Mouse (Mus musculus) kidney, embryonic 16.5 days (tissue): ENCODE measurements around the gene Ppp4r2. TPM values are rescaled to one million over a fixed set of nuclear protein-coding genes. Genes with fewer than 3 reads are reported as not detected.

Experiments used
- ATAC-seq: fragments of 200-750 bp; cut with Nextera tagmentation; 2 replicates; pipeline ENCODE4 v1.8.0; 2017; ENCODE audit warnings: moderate TSS enrichment; ENCODE audit not compliant: low FRiP score, low TSS enrichment
- H3K27ac ChIP-seq: fragments of 300-500 bp; sonication (generic); 2 replicates; pipeline ENCODE4 v1.5.1; 2014; ENCODE audit warnings: low read length
- H3K27me3 ChIP-seq: fragments of 300-500 bp; sonication (generic); 2 replicates; pipeline ENCODE4 v1.6.1; 2014; ENCODE audit warnings: low read length, control low read depth, mixed read lengths; ENCODE audit not compliant: insufficient read depth
- H3K36me3 ChIP-seq: fragments of 300-500 bp; sonication (generic); 2 replicates; pipeline ENCODE4 v1.6.1; 2014; ENCODE audit warnings: low read length, control low read depth, mixed read lengths; ENCODE audit not compliant: insufficient read depth
- H3K4me1 ChIP-seq: fragments of 300-500 bp; sonication (generic); 2 replicates; pipeline ENCODE4 v1.6.1; 2014; ENCODE audit warnings: low read length, control low read depth, mixed read lengths; ENCODE audit not compliant: insufficient read depth
- H3K4me2 ChIP-seq: fragments of 300-500 bp; sonication (generic); replicated peaks from 2 replicates; pipeline ENCODE4 v1.6.1; 2014; ENCODE audit warnings: low read depth, low read length
- H3K4me3 ChIP-seq: fragments of 300-500 bp; sonication (generic); 2 replicates; pipeline ENCODE4 v1.5.1; 2014; ENCODE audit warnings: mild to moderate bottlenecking, low read length
- H3K9ac ChIP-seq: fragments of 300-500 bp; sonication (generic); replicated peaks from 2 replicates; pipeline ENCODE4 v1.6.1; 2014; ENCODE audit warnings: low read length
- H3K9me3 ChIP-seq: fragments of 300-500 bp; sonication (generic); 2 replicates; pipeline ENCODE4 v1.6.1; 2016; ENCODE audit warnings: low read length, control low read depth
- WGBS: fragments of 180-500 bp; shearing (Covaris S2); extraction: QIAGEN DNeasy Blood & Tissue Kit; methylation state at CpG from one replicate; pipeline ENCODE4 v1.1.7; 2014; 5-methylcytosine and 5-hydroxymethylcytosine counted together
- polyA plus RNA-seq: library from polyadenylated mRNA; unstranded; fragments of >200 nt; fragmentation: Nextera tagmentation; extraction: Ambion mirVana; gene quantifications from 2 replicates; pipeline ENCODE4 v1.2.1, GENCODE M21; 2015

Gene Ppp4r2
- polyA plus RNA-seq, 1 experiment from 2014 or later: 17.7 TPM

DNA sequence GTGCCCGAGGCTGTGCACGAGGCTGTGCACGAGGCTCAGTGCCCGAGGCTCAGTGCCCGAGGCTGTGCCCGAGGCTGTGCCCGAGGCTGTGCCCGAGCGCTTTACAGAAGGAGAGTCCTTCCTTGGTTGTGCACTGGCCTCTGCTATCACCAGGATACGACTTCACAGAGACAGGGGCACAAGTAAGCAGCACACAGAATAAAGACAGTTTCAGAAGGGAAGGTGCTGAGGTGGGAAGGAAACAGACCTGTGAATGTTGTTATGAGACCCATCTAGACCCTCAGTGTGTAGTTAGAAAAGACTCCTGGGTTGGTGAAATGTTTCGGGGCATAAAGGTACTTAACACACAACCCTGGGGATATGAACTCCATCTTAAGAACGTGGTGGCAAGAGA is 43.2 kb downstream of the Ppp4r2 start:
- no peak overlapping the region for H3K4me2 ChIP-seq
- 87% methylated on average over 12 of the region's 12 CpGs for WGBS
- no peak for ATAC-seq

DNA sequence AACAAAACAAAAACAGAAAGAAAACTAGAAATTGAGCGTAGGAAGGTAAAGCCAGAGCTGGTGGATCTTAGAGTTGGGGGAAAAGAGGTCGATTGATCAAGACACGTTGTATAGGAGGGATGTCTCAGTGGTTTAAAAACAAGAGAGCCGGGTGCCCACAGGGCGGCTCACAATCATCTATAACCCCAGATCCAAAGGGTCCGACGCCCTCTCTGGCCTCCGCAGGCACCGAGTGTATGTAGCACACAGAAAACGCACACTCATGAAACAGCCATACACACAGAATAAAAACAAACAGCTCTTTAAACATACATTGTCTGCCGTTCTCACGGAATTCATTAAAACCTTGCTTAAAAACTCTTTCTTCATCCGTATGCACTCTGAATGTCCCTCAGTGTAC is 45.1 kb downstream of the Ppp4r2 start:
- Histone ChIP-seq H3K27me3 (no peaks in the 10 kb centered on the region), H3K36me3 (no peaks in the 10 kb centered on the region), H3K9ac (no peak overlapping the region), H3K4me3 (no peak overlapping the region), H3K9me3 (peaks cover 6% of the 10 kb centered on the region), H3K27ac (no peak overlapping the region), H3K4me1 (peaks cover 9% of the 10 kb centered on the region; the same call in 1 of the 2 replicates), H3K4me2 (no peak overlapping the region)
- 83% methylated on average over 13 of the region's 13 CpGs for WGBS
- no peak for ATAC-seq

More for the DNA sequence above, 43.2 kb downstream of the Ppp4r2 start:
- Histone ChIP-seq H3K4me1 (0 out of 2 replicates have a peak, but pooled peaks cover 3% of the 10 kb centered on the region), H3K27me3 (no peaks in the 10 kb centered on the region), H3K4me3 (no peak overlapping the region), H3K9ac (no peak overlapping the region), H3K27ac (no peak overlapping the region), H3K9me3 (peaks cover 6% of the 10 kb centered on the region), H3K36me3 (no peaks in the 10 kb centered on the region)

DNA sequence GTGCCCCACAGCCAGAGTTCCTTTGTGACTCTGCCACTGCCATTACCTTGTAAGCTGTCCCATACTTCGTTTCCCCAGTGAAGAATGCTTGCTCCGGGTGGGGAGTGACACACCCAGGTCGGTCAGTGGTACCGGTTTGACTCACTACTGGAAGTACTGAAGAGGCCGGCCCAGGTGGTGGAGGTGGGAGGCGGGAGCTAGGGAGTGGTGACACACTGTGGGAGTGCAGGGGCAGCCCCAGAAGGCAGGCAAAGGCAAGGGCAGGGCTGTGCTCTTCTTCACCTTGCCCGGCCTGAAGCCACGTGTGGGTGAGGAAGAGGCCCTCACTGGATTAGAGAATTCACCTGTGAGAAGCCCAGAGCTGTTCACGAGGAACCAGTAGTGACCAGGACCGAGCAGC is 46.2 kb downstream of the Ppp4r2 start:
- Histone ChIP-seq H3K4me1 (peaks cover 9% of the 10 kb centered on the region; the same call in 1 of the 2 replicates), H3K9me3 (peaks cover 6% of the 10 kb centered on the region), H3K27ac (no peak overlapping the region), H3K4me2 (no peak overlapping the region), H3K36me3 (no peaks in the 10 kb centered on the region), H3K27me3 (no peaks in the 10 kb centered on the region), H3K4me3 (no peak overlapping the region), H3K9ac (no peak overlapping the region)
- 41% methylated on average over 10 of the region's 10 CpGs for WGBS
- ATAC-seq: no peak

DNA sequence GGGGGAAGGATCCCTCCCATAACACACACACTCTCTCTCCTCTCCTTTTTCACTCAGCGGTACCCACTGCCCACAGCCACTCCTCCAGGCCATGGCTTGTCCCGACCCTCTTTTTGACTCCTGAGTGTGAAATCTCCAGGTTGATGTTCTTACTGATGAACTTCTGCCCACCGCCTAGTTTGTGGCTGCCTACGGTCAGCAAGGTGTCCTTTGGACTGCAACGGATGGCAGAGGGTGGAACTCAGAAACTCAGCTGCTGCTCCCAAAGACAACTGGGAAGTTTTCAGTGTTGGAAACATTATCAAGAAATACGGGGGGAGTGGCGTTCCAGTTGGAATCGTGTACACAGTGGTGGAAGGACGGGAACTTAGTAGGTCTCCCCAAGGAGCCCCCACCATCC is 48.2 kb downstream of the Ppp4r2 start:
- Histone ChIP-seq H3K27me3 (no peaks in the 10 kb centered on the region), H3K4me2 (no peak overlapping the region), H3K4me1 (peaks cover 9% of the 10 kb centered on the region; the same call in 1 of the 2 replicates), H3K27ac (no peak overlapping the region), H3K4me3 (no peak overlapping the region), H3K9me3 (peaks cover 6% of the 10 kb centered on the region), H3K36me3 (no peaks in the 10 kb centered on the region), H3K9ac (no peak overlapping the region)
- ATAC-seq: no peak
- 65% methylated on average over 9 of the region's 9 CpGs for WGBS

DNA sequence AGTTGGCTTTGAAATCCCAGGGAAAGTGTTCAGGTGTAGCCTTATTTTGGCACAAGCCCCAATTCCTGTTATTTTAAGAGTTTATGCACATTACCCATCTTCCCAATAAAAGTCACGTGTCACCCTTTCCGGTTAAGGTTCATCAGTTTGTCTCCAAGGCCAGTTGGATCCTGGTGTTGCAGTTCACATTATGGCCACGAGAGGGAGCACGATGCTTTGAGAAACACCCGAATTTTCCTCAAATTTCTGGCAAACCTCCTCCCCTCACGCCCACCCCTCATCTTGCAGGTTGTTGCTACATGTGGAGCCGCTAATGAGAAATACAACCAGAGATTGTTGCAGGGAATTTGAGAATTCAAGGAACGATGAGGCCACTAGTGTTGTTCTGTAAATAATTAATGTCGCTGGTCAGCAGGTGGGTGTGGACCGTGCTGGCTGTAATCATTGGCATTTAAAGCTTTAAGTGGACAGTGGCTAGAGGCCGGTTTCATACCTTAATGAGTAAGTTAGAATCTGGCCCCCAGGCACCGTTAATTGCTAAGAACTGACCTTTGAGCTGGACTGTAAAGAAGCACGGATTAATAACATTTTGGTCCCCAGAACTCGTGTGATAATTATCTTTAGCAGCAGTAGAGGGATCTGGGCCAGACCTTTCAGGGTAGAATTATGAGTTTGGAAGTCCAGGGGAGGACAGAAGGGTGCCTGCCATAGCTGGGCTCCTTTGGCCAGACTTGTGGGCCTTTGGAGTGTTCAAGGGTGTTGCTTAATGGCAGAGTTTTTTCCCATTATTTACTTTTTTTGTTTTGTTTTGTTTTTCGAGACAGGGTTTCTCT is 49.2 kb downstream of the Ppp4r2 start:
- Histone ChIP-seq H3K27me3 (no peaks in the 10 kb centered on the region), H3K4me2 (peak overlapping the region; percentile 37), H3K4me3 (0 out of 2 replicates have a peak overlapping the region, but pooled peaks have one; percentile 4), H3K36me3 (no peaks in the 10 kb centered on the region), H3K9me3 (peaks cover 3% of the 10 kb centered on the region), H3K9ac (no peak overlapping the region), H3K27ac (peak overlapping the region; percentile 37; the same call in 1 of the 2 replicates), H3K4me1 (peaks cover 9% of the 10 kb centered on the region; the same call in 1 of the 2 replicates)
- 12% methylated on average over 15 of the region's 15 CpGs for WGBS
- ATAC-seq: peak; percentile 89

DNA sequence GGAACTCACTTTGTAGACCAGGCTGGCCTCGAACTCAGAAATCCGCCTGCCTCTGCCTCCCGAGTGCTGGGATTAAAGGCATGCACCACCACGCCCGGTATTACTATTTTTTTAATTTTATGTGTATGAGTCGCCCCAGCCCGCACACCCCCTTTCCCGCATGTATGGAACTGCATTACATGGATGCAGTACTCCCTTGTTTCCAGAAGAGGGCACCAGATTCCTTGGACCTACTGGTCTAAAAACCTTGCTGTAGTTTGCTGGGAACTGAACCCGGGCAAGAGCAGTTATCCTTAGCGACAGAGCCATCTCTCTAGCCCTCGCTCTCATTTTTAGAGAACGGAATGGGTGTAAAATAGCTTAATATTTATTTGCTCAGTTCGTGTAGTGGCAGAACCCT is 49.8 kb downstream of the Ppp4r2 start:
- H3K36me3 ChIP-seq: no peaks in the 10 kb centered on the region
- no peak for ATAC-seq
- H3K4me3 ChIP-seq: no peak overlapping the region
- H3K9ac ChIP-seq: no peak overlapping the region
- WGBS: 66% methylated on average over 13 of the region's 13 CpGs
- peaks cover 9% of the 10 kb centered on the region; the same call in 1 of the 2 replicates for H3K4me1 ChIP-seq
- H3K27me3 ChIP-seq: no peaks in the 10 kb centered on the region
- no peaks in the 10 kb centered on the region for H3K9me3 ChIP-seq
- no peak overlapping the region for H3K4me2 ChIP-seq
- no peak overlapping the region for H3K27ac ChIP-seq

DNA sequence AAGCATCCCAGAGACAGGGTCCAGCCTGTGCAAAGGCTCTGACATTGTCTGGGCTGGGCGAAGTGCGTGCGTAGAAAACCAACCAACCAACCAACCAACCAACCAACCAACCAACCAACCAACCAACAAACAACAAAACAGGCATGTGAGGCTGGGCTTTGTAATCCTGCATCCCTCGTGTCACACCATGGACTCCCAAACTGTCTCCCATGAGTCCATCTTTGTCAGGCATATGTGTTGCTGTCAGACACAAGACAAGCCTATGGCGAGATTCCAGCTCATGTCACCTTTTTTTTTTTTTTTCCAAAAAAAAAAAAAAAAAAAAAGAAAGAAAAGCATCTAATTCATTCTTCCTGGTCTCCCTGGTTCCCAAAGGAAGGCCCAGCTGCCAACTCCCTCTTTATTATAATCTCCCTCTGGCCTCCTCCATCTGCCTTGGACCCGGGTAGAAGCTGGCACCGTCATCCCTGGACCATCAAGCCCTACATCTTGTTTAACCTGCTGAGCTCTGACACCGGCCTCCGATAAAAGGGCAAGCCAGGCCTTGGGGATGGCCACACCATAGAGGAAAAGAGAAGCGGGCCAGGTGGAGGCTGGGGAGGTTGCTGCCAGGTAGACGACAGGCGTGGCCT is 51.3 kb downstream of the Ppp4r2 start:
- Histone ChIP-seq H3K36me3 (no peaks in the 10 kb centered on the region), H3K27me3 (no peaks in the 10 kb centered on the region), H3K9ac (no peak overlapping the region), H3K4me3 (no peak overlapping the region), H3K9me3 (no peaks in the 10 kb centered on the region), H3K4me2 (no peak overlapping the region), H3K27ac (no peak overlapping the region), H3K4me1 (peaks cover 9% of the 10 kb centered on the region; the same call in 1 of the 2 replicates)
- ATAC-seq: no peak
- 89% methylated on average over 12 of the region's 12 CpGs for WGBS

DNA sequence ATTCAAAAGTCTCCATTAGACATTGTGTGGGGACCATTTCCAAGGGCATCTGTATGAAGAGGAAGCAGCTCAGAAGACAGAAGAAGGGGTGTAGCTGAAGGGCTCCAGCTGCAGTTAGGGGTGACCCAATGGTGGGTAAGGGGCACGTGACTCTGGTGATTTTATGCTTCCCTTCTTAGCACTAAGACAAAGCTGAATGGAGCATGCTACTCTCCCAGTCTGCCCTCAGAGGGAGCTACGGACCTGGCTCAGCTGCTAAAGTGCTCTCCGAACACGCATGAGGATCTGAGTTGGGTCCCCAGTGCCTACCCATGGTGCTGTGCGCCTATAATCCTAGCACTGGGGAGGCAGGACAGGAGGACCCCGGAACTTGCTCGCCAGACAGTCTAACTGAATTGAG is 52.0 kb downstream of the Ppp4r2 start:
- H3K9me3 ChIP-seq: no peaks in the 10 kb centered on the region
- no peak overlapping the region for H3K4me2 ChIP-seq
- ATAC-seq: no peak
- no peak overlapping the region for H3K9ac ChIP-seq
- no peak overlapping the region for H3K4me3 ChIP-seq
- H3K27me3 ChIP-seq: no peaks in the 10 kb centered on the region
- peaks cover 9% of the 10 kb centered on the region; the same call in 1 of the 2 replicates for H3K4me1 ChIP-seq
- no peak overlapping the region for H3K27ac ChIP-seq
- WGBS: 68% methylated on average over 7 of the region's 7 CpGs
- no peaks in the 10 kb centered on the region for H3K36me3 ChIP-seq

DNA sequence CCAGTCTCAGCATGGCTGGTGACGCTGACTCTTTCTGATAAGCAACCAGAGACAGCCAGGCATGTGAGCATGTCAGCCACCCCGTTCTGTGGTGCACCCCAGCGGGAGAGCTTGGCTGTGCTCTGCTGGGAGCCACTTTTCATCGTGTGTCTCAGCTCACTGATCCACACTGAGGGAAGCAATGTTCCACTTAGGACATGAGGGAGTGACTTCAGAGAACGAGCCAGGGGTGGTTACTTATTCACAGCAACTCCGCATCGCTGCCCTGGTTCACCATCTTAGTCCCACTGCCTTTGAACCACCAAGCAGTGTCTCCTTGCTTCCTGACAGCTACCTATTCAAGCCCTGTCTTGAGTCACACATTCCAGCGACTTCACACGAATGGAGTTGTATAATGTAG is 53.6 kb downstream of the Ppp4r2 start:
- no peak overlapping the region for H3K4me3 ChIP-seq
- H3K4me1 ChIP-seq: peaks cover 2% of the 10 kb centered on the region; the same call in 1 of the 2 replicates
- WGBS: 65% methylated on average over 9 of the region's 9 CpGs
- no peaks in the 10 kb centered on the region for H3K27me3 ChIP-seq
- peak; percentile 67 for ATAC-seq
- no peaks in the 10 kb centered on the region for H3K36me3 ChIP-seq
- no peak overlapping the region for H3K9ac ChIP-seq
- no peaks in the 10 kb centered on the region for H3K9me3 ChIP-seq
- no peak overlapping the region for H3K4me2 ChIP-seq
- H3K27ac ChIP-seq: no peak overlapping the region

DNA sequence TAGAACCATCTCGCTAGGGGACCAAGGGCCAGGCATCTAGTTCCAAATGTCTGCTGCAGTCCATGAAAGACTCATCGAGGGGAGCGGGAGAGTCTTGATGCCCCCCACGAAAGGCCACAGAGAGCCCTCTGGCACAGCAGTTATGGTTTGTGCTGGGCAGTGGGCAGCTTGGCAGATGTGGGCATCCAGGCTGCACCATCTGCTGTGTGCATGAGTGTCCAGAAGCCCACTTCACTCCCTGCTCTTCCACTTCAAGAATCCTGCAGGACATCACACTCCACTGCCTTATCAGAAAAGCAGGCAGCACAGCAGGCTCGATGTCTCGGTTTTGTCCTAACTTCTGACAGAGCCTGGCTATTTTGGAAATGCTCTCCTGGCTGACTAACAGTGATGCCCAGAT is 55.9 kb downstream of the Ppp4r2 start:
- H3K4me1 ChIP-seq: no peaks in the 10 kb centered on the region
- no peak overlapping the region for H3K27ac ChIP-seq
- no peak overlapping the region for H3K4me3 ChIP-seq
- no peak overlapping the region for H3K4me2 ChIP-seq
- H3K36me3 ChIP-seq: no peaks in the 10 kb centered on the region
- WGBS: 87% methylated on average over 6 of the region's 6 CpGs
- H3K27me3 ChIP-seq: no peaks in the 10 kb centered on the region
- ATAC-seq: no peak
- no peak overlapping the region for H3K9ac ChIP-seq
- H3K9me3 ChIP-seq: no peaks in the 10 kb centered on the region
